Mouse (Mus musculus): Measurements from ENCODE around the gene Myl4.
"Not testable (repeated sequence)": the region's sequence is repeated elsewhere in the genome, so short reads cannot be mapped to it uniquely, and the experiment has no call there.

Gene Myl4

GRCm38 (mm10) chr11:104550406-104550974, at the start of gene Myl4, which contains the start of gene Cdc27:
TSS of gene Myl4 (plus strand) at chr11:104550663.
TSS of gene Cdc27 (minus strand) at chr11:104550620.
- DNase-seq = peak; percentile 98 to 100

DNA sequence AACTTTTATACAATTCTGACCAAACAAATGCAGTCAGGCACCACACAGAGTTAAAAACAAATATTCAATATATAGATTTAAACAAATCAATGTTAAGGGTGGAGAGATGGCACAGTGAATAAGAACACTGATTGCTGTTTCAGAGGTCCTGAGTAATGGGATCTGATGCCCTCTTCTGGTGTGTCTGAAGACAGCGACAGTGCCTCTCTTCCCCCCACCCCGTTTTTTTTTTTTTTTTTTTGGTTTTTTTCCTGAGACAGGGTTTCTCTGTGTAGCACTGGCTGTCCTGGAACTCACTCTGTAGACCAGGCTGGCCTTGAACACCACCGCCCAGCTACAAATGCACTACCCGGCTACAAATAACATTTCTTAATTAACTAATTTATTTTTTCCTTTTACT, 42.0 kb upstream of the Myl4 start:
- no peak for DNase-seq

GRCm38 (mm10) chr11:104510606-104511005, 39.9 kb upstream of the Myl4 start:
- DNase-seq = peak in 1 of 2 experiments; percentile 7

GRCm38 (mm10) chr11:104512436-104512835, 38.0 kb upstream of the Myl4 start:
- no peak for DNase-seq

DNA sequence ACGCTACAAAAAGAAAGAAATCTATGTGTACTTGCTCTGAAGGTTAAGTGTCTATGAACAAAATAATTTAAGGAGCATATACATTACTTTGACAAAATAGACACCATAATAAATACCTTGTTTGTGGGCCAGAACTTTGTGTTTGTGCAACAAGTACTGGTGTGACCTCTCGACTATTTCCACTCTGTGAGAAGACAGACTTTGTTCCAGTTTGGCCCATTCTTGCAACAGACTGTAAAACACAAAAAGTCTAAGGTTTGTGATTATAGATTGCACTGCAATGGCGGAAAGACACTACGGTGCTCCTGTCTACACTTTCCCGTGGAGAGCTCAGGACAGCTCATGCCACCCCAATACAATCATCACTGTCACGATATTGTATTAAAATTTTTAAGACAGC, 24.5 kb upstream of the Myl4 start:
- DNase-seq = no peak

GRCm38 (mm10) chr11:104536843-104537242, 13.6 kb upstream of the Myl4 start:
- no peak for DNase-seq

- no peak for DNase-seq
These were observed 12.4 kb upstream of the Myl4 start for GRCm38 (mm10) chr11:104537945-104538555.

DNA sequence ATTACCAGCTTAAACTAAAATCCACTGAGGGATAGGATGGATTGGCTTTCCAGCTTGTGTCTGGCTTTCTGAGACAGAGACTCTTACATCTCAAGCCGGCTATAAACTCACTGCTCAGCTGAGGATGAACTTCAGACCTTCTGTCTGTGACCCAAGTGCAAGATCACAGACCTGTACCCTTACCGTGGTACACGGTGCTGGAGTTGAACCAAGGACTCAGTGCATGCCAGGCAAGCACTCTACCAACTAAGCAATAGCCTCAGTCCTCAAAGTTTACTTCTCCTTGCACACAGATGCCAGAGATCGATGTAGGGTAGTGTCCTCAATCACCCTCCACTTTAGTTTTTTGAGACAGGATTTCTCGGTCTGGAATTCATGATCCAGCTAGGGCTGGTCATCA, 10.7 kb upstream of the Myl4 start:
- DNase-seq = peak; percentile 14 to 19

GRCm38 (mm10) chr11:104543337-104543736, 7.1 kb upstream of the Myl4 start:
- DNase-seq = not testable (repeated sequence)

DNA sequence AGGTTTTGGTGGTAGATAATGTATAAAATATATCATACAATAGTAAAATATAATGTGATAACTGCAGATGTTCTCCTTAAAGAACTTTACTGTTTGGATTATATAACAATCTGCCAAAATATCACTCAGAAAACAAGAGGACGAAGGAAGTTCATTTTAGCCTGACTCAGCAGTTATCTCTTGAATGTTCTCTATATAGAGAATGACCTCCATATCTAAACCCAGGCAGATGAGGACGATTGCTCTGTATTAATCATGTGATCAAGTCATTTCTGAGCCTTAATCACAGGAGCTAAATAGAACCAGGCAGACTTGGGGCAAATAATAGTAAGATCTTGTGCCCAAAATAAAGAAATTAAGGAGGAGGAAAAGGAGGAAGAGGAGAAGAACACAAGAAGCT, 6.0 kb upstream of the Myl4 start:
- DNase-seq = no peak

DNA sequence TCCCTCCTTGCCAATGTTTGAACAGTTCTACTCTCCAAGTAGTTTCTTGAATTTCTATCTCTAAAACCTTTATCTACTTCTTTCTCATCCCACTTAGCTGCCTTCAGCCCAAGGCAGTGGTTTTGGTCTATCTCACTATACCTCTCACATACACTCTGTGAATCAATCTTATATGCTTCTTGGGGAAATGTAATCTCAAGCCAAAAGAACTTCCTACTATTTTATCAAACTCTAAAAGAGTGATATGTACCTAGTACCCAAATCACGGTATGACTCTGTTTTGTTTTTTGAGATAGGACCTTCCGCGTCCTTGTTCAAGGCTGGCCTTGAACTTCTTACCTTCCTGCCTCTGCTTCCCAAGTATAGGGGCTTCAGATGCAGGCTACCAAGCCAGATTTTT, 3.0 kb upstream of the Myl4 start:
- no peak for DNase-seq

- DNase-seq = peak; percentile 60 to 66
These were observed 741 bp upstream of the Myl4 start for GRCm38 (mm10) chr11:104549438-104550405.

DNA sequence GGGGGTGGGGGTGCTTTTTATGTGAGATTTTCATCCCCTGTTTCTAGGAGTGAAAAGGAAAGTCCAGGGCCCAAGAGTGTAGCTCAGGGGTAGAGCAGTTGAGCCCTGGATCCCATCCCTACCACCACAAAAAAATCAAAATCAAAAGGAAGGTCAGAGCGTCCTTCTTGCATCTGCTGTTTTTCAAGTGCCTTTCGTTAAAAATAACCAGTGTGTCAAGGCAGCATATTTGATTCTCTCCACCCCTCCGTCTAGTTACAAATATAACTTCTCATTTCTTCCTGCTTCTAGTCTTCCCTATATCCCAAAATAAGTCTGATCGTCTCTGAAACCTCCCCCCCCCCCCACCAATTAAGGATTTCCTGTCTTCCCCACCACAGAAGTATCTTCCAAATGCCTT, 7.6 kb downstream of the Myl4 start:
- no peak for DNase-seq

- no peak for DNase-seq
These were observed 8.4 kb downstream of the Myl4 start for GRCm38 (mm10) chr11:104558651-104559403.

- no peak for DNase-seq
These were observed 10.5 kb downstream of the Myl4 start for GRCm38 (mm10) chr11:104560971-104561370.

DNA sequence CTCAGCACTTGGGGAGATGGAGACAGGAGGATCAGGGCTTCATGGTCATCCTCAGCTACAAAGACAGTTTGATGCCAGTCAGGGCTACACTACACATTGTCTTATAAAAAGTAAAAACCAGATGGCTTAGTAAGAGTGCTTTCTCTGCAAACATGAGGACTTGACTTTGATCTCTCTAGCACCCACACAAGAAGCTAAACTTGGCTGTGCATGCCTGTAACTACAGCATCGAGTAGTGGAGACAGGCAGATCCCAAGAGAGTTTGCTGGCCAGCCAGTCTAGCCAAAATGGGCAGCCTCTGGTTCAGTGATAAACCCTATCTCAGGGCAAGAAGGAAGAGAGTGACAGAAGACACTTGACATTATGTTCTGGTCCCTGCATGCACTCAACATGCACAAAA, 13.0 kb downstream of the Myl4 start:
- DNase-seq = no peak

DNA sequence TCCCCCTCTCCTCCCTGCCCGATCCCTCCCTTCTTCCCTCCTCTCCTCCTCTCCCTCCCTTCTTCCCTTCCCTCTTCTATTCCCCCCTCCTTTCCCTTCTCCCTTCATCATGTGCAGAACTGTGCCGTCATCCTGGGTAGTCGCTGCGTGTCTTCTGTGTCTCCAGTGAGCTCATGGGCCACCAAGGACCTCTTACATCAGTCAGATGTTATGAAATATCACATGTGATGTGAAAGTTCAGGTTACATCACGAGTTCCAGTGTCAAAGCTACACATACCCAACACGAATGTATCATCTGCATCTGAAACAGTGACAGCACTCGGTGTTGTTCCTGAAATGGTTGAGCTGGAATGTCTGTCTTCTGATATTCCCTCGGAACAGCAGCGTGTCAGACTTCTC, 14.7 kb downstream of the Myl4 start:
- no peak for DNase-seq

GRCm38 (mm10) chr11:104566097-104566496, 15.6 kb downstream of the Myl4 start:
- DNase-seq = no peak

DNA sequence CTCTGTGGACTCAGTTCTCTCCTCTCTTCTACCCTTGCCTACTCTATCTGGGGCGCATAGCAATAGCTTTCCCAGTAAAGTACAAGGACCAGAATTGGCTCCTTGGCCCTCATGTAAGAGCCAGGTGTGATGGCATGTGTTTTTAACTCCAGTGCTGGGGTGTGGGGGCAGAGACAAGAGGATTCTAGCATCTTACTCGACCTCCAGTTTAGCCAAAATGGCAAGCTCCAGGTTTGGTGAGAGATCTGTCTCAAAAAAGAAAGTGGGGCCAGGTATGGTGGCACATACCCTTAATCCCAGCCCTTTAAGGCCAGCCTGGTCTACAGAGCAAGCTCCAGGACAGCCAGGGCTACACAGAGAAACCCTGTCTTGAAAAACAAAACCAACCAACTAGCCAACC, 16.3 kb downstream of the Myl4 start:
- DNase-seq = no peak

DNA sequence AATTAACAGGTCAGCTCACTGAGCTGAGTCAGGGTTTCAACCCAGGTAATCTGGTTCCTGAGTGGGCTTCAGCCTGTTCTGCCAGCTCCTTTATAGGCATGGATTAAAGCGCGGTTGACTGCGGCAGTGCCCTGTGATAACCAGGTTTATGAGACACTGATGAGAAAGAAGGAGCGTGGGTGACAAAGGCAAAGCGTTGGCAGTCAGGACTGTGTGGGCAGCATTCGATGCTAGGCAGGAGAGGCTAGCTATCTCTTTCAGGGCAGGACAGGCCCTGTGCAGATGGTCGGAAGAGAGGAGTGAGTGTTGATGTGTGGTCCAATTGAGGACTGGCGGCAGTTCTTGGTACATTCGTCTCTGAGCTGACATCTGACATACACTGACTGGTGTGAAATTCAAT, 17.3 kb downstream of the Myl4 start:
- no peak for DNase-seq

- DNase-seq = no peak
These were observed 17.9 kb downstream of the Myl4 start for GRCm38 (mm10) chr11:104568326-104568725.

- not testable (repeated sequence) for DNase-seq
These were observed 20.1 kb downstream of the Myl4 start for GRCm38 (mm10) chr11:104570515-104570914.

DNA sequence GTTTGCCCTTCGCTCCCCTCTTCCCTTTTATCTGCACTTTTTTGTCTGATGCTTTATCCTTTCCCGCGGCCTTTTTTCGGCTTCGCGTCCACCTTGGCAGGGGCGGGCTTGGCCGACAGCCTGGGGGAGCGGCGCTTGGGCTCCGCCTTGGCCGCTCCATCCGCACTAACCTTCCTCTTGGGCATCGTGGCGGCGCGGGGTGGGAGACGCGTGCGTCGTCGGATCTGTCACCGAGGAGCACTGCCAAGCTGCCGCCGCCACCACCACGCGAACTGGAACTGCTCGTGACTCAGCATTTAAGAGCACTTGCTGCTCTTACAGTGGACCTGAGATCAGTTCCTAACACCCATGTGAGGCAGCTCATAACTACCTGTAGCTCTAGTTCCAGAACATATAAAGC, 20.9 kb downstream of the Myl4 start:
- not testable (repeated sequence) for DNase-seq

Measured in kidney, adult 8-10 months (tissue).